Mouse (Mus musculus): Measurements from ENCODE around the gene Tmem28. TPM values are rescaled to one million over a fixed set of nuclear protein-coding genes. Genes with fewer than 3 reads are reported as not detected.

Gene Tmem28
- polyA plus RNA-seq, 1 experiment from 2014 or later, result 0.66 TPM

DNA sequence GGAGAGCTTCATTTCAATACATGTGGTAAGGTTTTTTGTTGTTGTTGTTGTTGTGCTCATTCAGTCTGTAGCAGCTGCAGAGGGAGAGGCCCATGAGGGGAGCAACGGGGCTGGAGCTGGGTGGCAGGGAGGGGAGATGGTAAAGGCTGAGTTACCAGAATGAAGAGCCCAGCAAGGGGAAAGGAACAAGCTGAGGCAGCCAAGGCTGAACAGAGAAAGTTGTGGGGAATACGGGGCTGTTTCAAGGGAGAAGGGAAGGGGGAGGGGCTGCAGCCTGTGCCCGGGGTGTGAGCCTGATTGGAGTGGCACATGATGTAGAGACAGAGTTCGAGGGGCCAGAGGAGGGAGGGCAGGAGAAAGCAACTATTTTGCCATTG lies 53.1 kb downstream of the Tmem28 start:
- Histone ChIP-seq H3K4me1 (0 out of 2 replicates have a peak, but pooled peaks cover 5% of the 10 kb centered on the region), H3K27me3 (peaks cover 32% of the 10 kb centered on the region), H3K9ac (no peak overlapping the region), H3K4me2 (no peak overlapping the region), H3K4me3 (no peak overlapping the region), H3K36me3 (no peaks in the 10 kb centered on the region), H3K9me3 (no peaks in the 10 kb centered on the region), H3K27ac (no peak overlapping the region)
- 39% methylated on average over 4 of the region's 4 CpGs for WGBS
- no peak for ATAC-seq (ENCODE audit: insufficient number of reproducible peaks, insufficient read depth, low FRiP score, low TSS enrichment, low read depth)

DNA sequence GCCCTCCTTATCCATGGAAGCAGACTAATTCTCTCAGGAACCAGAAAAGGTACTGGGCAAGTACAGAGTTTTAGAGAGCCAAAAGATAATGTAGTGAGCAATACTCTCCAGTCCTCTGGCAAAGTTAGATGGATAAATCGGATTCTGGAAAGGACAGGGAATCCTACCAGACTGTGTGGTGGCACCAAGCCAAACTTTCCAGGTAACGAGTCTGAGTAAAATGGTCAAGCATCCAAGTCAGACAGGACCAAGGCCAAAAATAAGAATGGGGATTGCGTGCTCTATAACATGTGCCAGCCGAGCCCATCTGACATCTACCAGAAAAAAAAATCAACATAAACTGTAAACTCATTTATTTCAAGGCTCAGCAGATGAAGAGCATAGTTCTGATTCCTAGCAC lies 56.0 kb downstream of the Tmem28 start:
- peaks cover 38% of the 10 kb centered on the region for H3K27me3 ChIP-seq
- H3K36me3 ChIP-seq, result no peaks in the 10 kb centered on the region
- no peaks in the 10 kb centered on the region for H3K9me3 ChIP-seq
- 80% methylated on average over 4 of the region's 4 CpGs for WGBS
- ATAC-seq (ENCODE audit: insufficient number of reproducible peaks, insufficient read depth, low FRiP score, low TSS enrichment, low read depth), result no peak
- H3K4me1 ChIP-seq, result 0 out of 2 replicates have a peak, but pooled peaks cover 5% of the 10 kb centered on the region
- H3K4me2 ChIP-seq, result no peak overlapping the region
- H3K4me3 ChIP-seq, result no peak overlapping the region
- H3K9ac ChIP-seq, result no peak overlapping the region
- no peak overlapping the region for H3K27ac ChIP-seq

- H3K36me3 ChIP-seq, result no peaks in the 10 kb centered on the region
- no peak overlapping the region for H3K27ac ChIP-seq
- no peak overlapping the region for H3K9ac ChIP-seq
- H3K4me2 ChIP-seq, result no peak overlapping the region
- 64% methylated on average over 2 of the region's 2 CpGs for WGBS
- no peaks in the 10 kb centered on the region for H3K9me3 ChIP-seq
- H3K27me3 ChIP-seq, result peaks cover 27% of the 10 kb centered on the region
- H3K4me3 ChIP-seq, result no peak overlapping the region
- no peaks in the 10 kb centered on the region for H3K4me1 ChIP-seq
- ATAC-seq (ENCODE audit: insufficient number of reproducible peaks, insufficient read depth, low FRiP score, low TSS enrichment, low read depth), result no peak
Observed at GRCm38 (mm10) chrX:99883396-99883795, 62.6 kb downstream of the Tmem28 start.

Other genes with a start within 250 kb of the Tmem28 start
- 3.3 TPM in 2 replicates for gene Eda, start 154.6 kb downstream of the Tmem28 start, polyA plus RNA-seq (2015; fragmentation: Nextera tagmentation; extraction: Ambion mirVana)

Measured in embryonic facial prominence, embryonic 13.5 days (tissue).